Mouse (Mus musculus) neutrophil, adult 65 days (primary cell): ENCODE results near the gene Olfr1034. TPM values are rescaled to one million over a fixed set of nuclear protein-coding genes. Genes with fewer than 3 reads are reported as not detected.

Experiments
- total RNA-seq: library from RNA; stranded (reverse); gene quantifications from 2 replicates; pipeline ENCODE4 v1.2.4, GENCODE M21; 2023

Gene Olfr1034
- not detected in 2 replicates for total RNA-seq

GRCm38 (mm10) chr2:86045561-86045960 lies at the start of gene Olfr1034:
Olfr1034 (plus strand) TSS chr2:86045861.

GRCm38 (mm10) chr2:86005240-86005639 lies 40.4 kb upstream of the Olfr1034 start, which contains the start of gene Olfr1032:
Olfr1032 (plus strand) TSS chr2:86005540.

GRCm38 (mm10) chr2:86020406-86020805 lies 25.3 kb upstream of the Olfr1034 start, which contains the start of gene Olfr1033:
Olfr1033 (plus strand) TSS chr2:86020633.

GRCm38 (mm10) chr2:86073692-86074091 lies 28.0 kb downstream of the Olfr1034 start, which contains the start of gene Olfr1036:
Olfr1036 (plus strand) TSS chr2:86073992.

GRCm38 (mm10) chr2:86087285-86087684 lies 41.6 kb downstream of the Olfr1034 start, which contains the start of gene Olfr1037:
Olfr1037 (minus strand) TSS chr2:86087385.

Other genes starting within 250 kb of the Olfr1034 start
- not detected in 2 replicates for gene Olfr1016, start 243.3 kb upstream of the Olfr1034 start, total RNA-seq
- gene Olfr1018, start 227.4 kb upstream of the Olfr1034 start, total RNA-seq = not detected in 2 replicates
- gene Olfr1019, start 200.4 kb upstream of the Olfr1034 start, total RNA-seq = not detected in 2 replicates
- gene Olfr1020, start 198.8 kb upstream of the Olfr1034 start, total RNA-seq = not detected in 2 replicates
- gene Olfr1022, start 177.3 kb upstream of the Olfr1034 start, total RNA-seq = not detected in 2 replicates
- not detected in 2 replicates for gene Olfr1023, start 160.2 kb upstream of the Olfr1034 start, total RNA-seq
- gene Olfr1024, start 140.8 kb upstream of the Olfr1034 start, total RNA-seq = not detected in 2 replicates
- not detected in 2 replicates for gene Olfr1025-ps1, start 130.7 kb upstream of the Olfr1034 start, total RNA-seq
- gene Olfr1026, start 124.3 kb upstream of the Olfr1034 start, total RNA-seq = not detected in 2 replicates
- 0.13 TPM in 1 of 2 replicates, not detected in the other for gene Olfr1028, start 95.4 kb upstream of the Olfr1034 start, total RNA-seq
- not detected in 2 replicates for gene Olfr1029, start 72.0 kb upstream of the Olfr1034 start, total RNA-seq
- not detected in 2 replicates for gene Olfr1030, start 66.6 kb upstream of the Olfr1034 start, total RNA-seq
- not detected in 2 replicates for gene Olfr1031, start 55.6 kb upstream of the Olfr1034 start, total RNA-seq
- not detected in 2 replicates for gene Olfr1032, start 40.3 kb upstream of the Olfr1034 start, total RNA-seq
- gene Olfr1033, start 25.2 kb upstream of the Olfr1034 start, total RNA-seq = not detected in 2 replicates
- not detected in 2 replicates for gene Olfr1036, start 28.1 kb downstream of the Olfr1034 start, total RNA-seq
- gene Olfr1037, start 41.5 kb downstream of the Olfr1034 start, total RNA-seq = not detected in 2 replicates
- not detected in 2 replicates for gene Olfr1039, start 90.1 kb downstream of the Olfr1034 start, total RNA-seq
- not detected in 2 replicates for gene Olfr1040, start 100.9 kb downstream of the Olfr1034 start, total RNA-seq
- not detected in 2 replicates for gene Olfr1042, start 116.0 kb downstream of the Olfr1034 start, total RNA-seq
- not detected in 2 replicates for gene Olfr1043, start 121.7 kb downstream of the Olfr1034 start, total RNA-seq
- gene Olfr1044, start 132.0 kb downstream of the Olfr1034 start, total RNA-seq = not detected in 2 replicates
- gene Olfr52, start 139.8 kb downstream of the Olfr1034 start, total RNA-seq = not detected in 2 replicates
- gene Olfr1045, start 157.1 kb downstream of the Olfr1034 start, total RNA-seq = not detected in 2 replicates
- not detected in 2 replicates for gene Olfr1046, start 173.5 kb downstream of the Olfr1034 start, total RNA-seq
- not detected in 2 replicates for gene Olfr1047, start 185.5 kb downstream of the Olfr1034 start, total RNA-seq
- not detected in 2 replicates for gene Olfr1048, start 194.4 kb downstream of the Olfr1034 start, total RNA-seq
- not detected in 2 replicates for gene Olfr1049, start 212.5 kb downstream of the Olfr1034 start, total RNA-seq
- gene Olfr1051, start 233.2 kb downstream of the Olfr1034 start, total RNA-seq = not detected in 2 replicates
- gene Olfr1052, start 246.6 kb downstream of the Olfr1034 start, total RNA-seq = not detected in 2 replicates